Mouse (Mus musculus) retina, postnatal 1 day (tissue): ENCODE measurements around the gene Gm14124.
A peak's percentile ranks its signal among the peaks of the same experiment; 100 is the strongest.
"Not testable (repeated sequence)": the region's sequence is repeated elsewhere in the genome, so short reads cannot be mapped to it uniquely, and the experiment has no call there.

Source experiments
- DNase-seq: peaks from one replicate; pipeline ENCODE4 v3.0.0-alpha.2; 2012

Gm14124 gene

GRCm38 (mm10) chr2:150257291-150257690 lies at the start of gene Gm14124:
Gm14124 (plus strand) TSS chr2:150257517.
- not testable (repeated sequence) for DNase-seq

DNA sequence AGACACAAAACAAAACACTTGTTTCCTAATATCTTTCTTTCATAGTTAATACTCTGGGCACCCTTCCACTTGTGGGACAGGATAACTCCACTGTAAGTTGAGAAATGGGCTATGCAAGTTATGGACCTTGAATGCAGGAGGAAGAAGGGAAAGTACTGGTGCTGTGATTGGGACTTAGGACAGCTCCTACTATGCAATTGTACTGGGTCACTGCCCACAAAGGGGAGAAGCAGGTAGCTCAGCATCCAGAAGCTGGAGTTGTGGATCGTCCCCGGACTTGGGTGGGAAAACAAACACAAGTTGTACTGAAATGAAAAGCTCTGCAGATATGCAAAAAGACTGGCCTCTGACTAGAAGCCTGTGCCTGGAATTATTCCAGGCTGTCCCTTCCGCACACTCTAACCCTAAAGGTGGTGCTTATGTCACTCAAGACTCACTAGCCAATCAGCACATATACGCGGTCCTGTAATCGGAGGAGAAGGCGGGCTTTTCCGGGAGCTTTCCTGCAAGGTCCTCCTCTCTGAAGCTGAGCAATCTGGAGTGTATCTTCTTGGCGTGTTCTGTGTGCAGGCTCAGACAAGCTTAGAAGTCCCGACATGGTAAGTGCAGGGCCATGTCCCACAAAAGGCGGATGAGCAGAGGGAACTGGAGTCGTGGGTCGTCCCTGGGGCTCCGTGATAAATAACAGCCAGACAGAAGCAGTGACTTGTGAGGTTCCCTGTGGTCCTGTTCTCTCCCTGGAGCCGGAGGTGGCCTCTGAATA lies 39.5 kb upstream of the Gm14124 start, which contains the start of gene Zfp937:
Gene Zfp937 (plus strand): TSS at position 474 of the 763 bp plus-strand sequence.
- DNase-seq, result peak; percentile 74

GRCm38 (mm10) chr2:150218363-150218725 lies 39.0 kb upstream of the Gm14124 start:
- not testable (repeated sequence) for DNase-seq

- DNase-seq, result not testable (repeated sequence)
These were observed 34.1 kb upstream of the Gm14124 start for GRCm38 (mm10) chr2:150223263-150223662.

- no peak for DNase-seq
These were observed 14.1 kb upstream of the Gm14124 start for GRCm38 (mm10) chr2:150243211-150243610.

- not testable (repeated sequence) for DNase-seq
These were observed 1.8 kb upstream of the Gm14124 start, which contains the start of gene Gm21994 for GRCm38 (mm10) chr2:150255491-150255890. Gm21994 (minus strand) TSS chr2:150255591.

- not testable (repeated sequence) for DNase-seq
These were observed 456 bp upstream of the Gm14124 start for GRCm38 (mm10) chr2:150256861-150257260.

- no peak for DNase-seq
These were observed 36.4 kb downstream of the Gm14124 start for GRCm38 (mm10) chr2:150293669-150294068.

DNA sequence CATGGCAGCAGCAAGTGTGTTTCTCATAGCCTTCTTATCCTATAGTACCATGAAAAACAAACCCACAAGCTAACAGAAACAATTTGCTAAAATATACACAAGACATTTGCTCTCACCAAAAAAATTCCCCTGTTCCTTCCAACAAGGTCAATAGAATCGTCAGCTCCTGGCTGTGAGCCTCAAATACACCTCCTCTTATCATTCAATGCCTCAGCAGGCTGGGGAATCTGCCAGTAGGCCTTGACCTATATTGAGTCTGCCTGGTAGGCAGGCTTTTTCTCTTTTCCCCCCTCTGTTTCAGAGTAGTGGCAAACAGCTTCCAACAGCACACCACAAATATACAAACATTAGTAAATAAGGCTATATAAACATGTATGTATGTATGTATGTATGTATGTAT lies 41.8 kb downstream of the Gm14124 start:
- no peak for DNase-seq

GRCm38 (mm10) chr2:150307183-150307773 lies 50.0 kb downstream of the Gm14124 start:
- no peak for DNase-seq

DNA sequence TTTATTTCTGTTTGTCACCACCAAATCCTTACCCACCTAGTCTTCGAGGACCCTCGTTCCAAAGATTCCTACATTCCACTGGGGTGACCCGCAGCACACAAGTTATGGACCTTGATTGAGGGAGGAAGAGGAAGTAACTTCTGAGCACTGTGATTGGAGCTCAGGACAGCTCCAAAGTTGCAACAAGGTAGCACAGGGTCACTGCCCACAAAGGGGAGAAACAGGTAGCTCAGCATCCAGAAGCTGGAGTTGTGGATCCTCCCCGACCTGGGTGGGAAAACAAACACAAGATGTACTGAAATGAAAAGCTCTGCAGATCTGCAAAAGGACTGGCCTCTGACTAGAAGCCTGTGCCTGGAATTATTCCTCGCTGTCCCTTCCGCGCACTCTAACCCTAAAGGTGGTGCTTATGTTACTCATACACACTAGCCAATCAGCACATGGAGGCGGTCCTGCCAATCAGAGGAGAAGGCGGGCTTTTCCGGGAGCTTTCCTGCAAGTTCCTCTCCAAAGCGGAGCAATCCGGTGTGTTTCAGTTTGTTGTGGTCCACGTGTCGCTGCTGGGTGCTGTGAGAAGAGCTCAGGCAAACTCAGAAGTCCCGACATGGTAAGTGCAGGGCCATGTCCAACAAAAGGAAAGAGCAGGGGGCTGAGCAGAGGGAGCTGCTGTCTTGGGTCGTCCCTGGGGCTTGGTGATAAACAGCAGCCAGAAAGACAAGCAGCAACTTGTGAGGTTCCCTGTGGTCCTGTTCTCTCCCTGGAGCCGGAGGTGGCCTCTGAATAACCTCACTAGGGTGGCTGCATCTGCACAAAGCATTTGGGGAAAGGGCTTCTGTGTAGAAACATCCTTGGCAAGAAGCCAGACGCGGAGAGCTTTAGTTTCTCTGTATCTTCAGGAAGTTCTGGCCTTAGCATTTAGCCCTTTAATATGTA lies 53.9 kb downstream of the Gm14124 start:
- DNase-seq, result peak; percentile 92

GRCm38 (mm10) chr2:150316140-150316539 lies 58.8 kb downstream of the Gm14124 start:
- no peak for DNase-seq

GRCm38 (mm10) chr2:150318973-150319372 lies 61.7 kb downstream of the Gm14124 start:
- DNase-seq, result no peak
